Mouse (Mus musculus): ENCODE data around the gene Mlana. TPM values are rescaled to one million over a fixed set of nuclear protein-coding genes. Genes with fewer than 3 reads are reported as not detected.

The Mlana gene
- polyA plus RNA-seq, 1 experiment from 2014 or later = 0.15 TPM

GRCm38 (mm10) chr19:29713451-29713850 lies 15.8 kb downstream of the Mlana start:
- no peak for DNase-seq (ENCODE audit: low spot score)
- Histone ChIP-seq H3K4me3 (no peak overlapping the region), H3K27ac (no peak overlapping the region), H3K9me3 (no peaks in the 10 kb centered on the region), H3K27me3 (ENCODE audit: insufficient read depth, poor library complexity, severe bottlenecking) (no peaks in the 10 kb centered on the region), H3K36me3 (peaks cover 25% of the 10 kb centered on the region), H3K4me1 (no peaks in the 10 kb centered on the region)
- WGBS = 82% methylated on average over 4 of the region's 4 CpGs

- H3K4me1 ChIP-seq = no peaks in the 10 kb centered on the region
- no peak overlapping the region for H3K4me3 ChIP-seq
- peaks cover 40% of the 10 kb centered on the region for H3K36me3 ChIP-seq
- WGBS = 89% methylated on average over 3 of the region's 3 CpGs
- H3K27ac ChIP-seq = no peak overlapping the region
- DNase-seq (ENCODE audit: low spot score) = no peak
- H3K27me3 ChIP-seq (ENCODE audit: insufficient read depth, poor library complexity, severe bottlenecking) = no peaks in the 10 kb centered on the region
- H3K9me3 ChIP-seq = no peaks in the 10 kb centered on the region
Measured at GRCm38 (mm10) chr19:29717854-29718253, 20.2 kb downstream of the Mlana start.

- no peak for DNase-seq (ENCODE audit: low spot score)
- Histone ChIP-seq H3K27me3 (ENCODE audit: insufficient read depth, poor library complexity, severe bottlenecking) (no peaks in the 10 kb centered on the region), H3K4me3 (no peak overlapping the region), H3K4me1 (no peaks in the 10 kb centered on the region), H3K9me3 (no peaks in the 10 kb centered on the region), H3K36me3 (peaks cover 40% of the 10 kb centered on the region), H3K27ac (no peak overlapping the region)
- WGBS = 94% methylated on average over 3 of the region's 3 CpGs
Measured at GRCm38 (mm10) chr19:29718476-29718875, 20.9 kb downstream of the Mlana start.

- Histone ChIP-seq H3K9me3 (no peaks in the 10 kb centered on the region), H3K27ac (no peak overlapping the region), H3K4me1 (no peaks in the 10 kb centered on the region), H3K36me3 (no peaks in the 10 kb centered on the region), H3K4me3 (no peak overlapping the region), H3K27me3 (ENCODE audit: insufficient read depth, poor library complexity, severe bottlenecking) (no peaks in the 10 kb centered on the region)
- 88% methylated on average over 3 of the region's 3 CpGs for WGBS
- DNase-seq (ENCODE audit: low spot score) = no peak
Measured at GRCm38 (mm10) chr19:29735421-29735820, 37.8 kb downstream of the Mlana start.

- H3K9me3 ChIP-seq = no peaks in the 10 kb centered on the region
- no peak overlapping the region for H3K4me3 ChIP-seq
- 85% methylated on average over 2 of the region's 2 CpGs for WGBS
- no peaks in the 10 kb centered on the region for H3K4me1 ChIP-seq
- no peak overlapping the region for H3K27ac ChIP-seq
- DNase-seq (ENCODE audit: low spot score) = no peak
- H3K36me3 ChIP-seq = no peaks in the 10 kb centered on the region
- H3K27me3 ChIP-seq (ENCODE audit: insufficient read depth, poor library complexity, severe bottlenecking) = no peaks in the 10 kb centered on the region
Measured at GRCm38 (mm10) chr19:29739608-29740007, 42.0 kb downstream of the Mlana start.

GRCm38 (mm10) chr19:29740661-29741060 lies 43.0 kb downstream of the Mlana start:
- Histone ChIP-seq H3K27me3 (ENCODE audit: insufficient read depth, poor library complexity, severe bottlenecking) (no peaks in the 10 kb centered on the region), H3K36me3 (no peaks in the 10 kb centered on the region), H3K27ac (no peak overlapping the region), H3K4me3 (no peak overlapping the region), H3K4me1 (no peaks in the 10 kb centered on the region), H3K9me3 (no peaks in the 10 kb centered on the region)
- DNase-seq (ENCODE audit: low spot score) = no peak
- 80% methylated on average over 1 of the region's 1 CpGs for WGBS

GRCm38 (mm10) chr19:29743531-29743930 lies 45.9 kb downstream of the Mlana start:
- WGBS = 90% methylated on average over 5 of the region's 5 CpGs
- no peaks in the 10 kb centered on the region for H3K4me1 ChIP-seq
- no peak for DNase-seq (ENCODE audit: low spot score)

GRCm38 (mm10) chr19:29750994-29751393 lies 53.4 kb downstream of the Mlana start:
- WGBS = 91% methylated on average over 3 of the region's 3 CpGs
- no peaks in the 10 kb centered on the region for H3K9me3 ChIP-seq
- H3K4me1 ChIP-seq = no peaks in the 10 kb centered on the region

More at GRCm38 (mm10) chr19:29743531-29743930, 45.9 kb downstream of the Mlana start:
- peaks cover 3% of the 10 kb centered on the region; the same call in 1 of the 2 replicates for H3K36me3 ChIP-seq
- no peak overlapping the region for H3K27ac ChIP-seq
- H3K27me3 ChIP-seq (ENCODE audit: insufficient read depth, poor library complexity, severe bottlenecking) = no peaks in the 10 kb centered on the region
- H3K4me3 ChIP-seq = no peak overlapping the region
- no peaks in the 10 kb centered on the region for H3K9me3 ChIP-seq

GRCm38 (mm10) chr19:29753939-29754338 lies 56.3 kb downstream of the Mlana start:
- H3K4me1 ChIP-seq = no peaks in the 10 kb centered on the region
- H3K27me3 ChIP-seq (ENCODE audit: insufficient read depth, poor library complexity, severe bottlenecking) = no peaks in the 10 kb centered on the region
- DNase-seq (ENCODE audit: low spot score) = no peak
- H3K9me3 ChIP-seq = no peaks in the 10 kb centered on the region
- H3K4me3 ChIP-seq = no peak overlapping the region
- WGBS = 92% methylated on average over 2 of the region's 2 CpGs
- no peak overlapping the region for H3K27ac ChIP-seq
- H3K36me3 ChIP-seq = peaks cover 3% of the 10 kb centered on the region; the same call in 1 of the 2 replicates

More at GRCm38 (mm10) chr19:29750994-29751393, 53.4 kb downstream of the Mlana start:
- no peak for DNase-seq (ENCODE audit: low spot score)
- H3K27me3 ChIP-seq (ENCODE audit: insufficient read depth, poor library complexity, severe bottlenecking) = no peaks in the 10 kb centered on the region
- H3K36me3 ChIP-seq = peaks cover 6% of the 10 kb centered on the region; the same call in 1 of the 2 replicates
- H3K27ac ChIP-seq = no peak overlapping the region
- H3K4me3 ChIP-seq = no peak overlapping the region

Other genes with a start within 250 kb of the Mlana start
- 6.6 and 8.9 TPM in 2 replicates for gene Ric1, start 175.5 kb upstream of the Mlana start, polyA plus RNA-seq (2016; fragmentation: Nextera tagmentation; extraction: Ambion mirVana)
- 8.1 and 9.5 TPM in 2 replicates for gene Ermp1, start 49.4 kb upstream of the Mlana start, polyA plus RNA-seq (2016; fragmentation: Nextera tagmentation; extraction: Ambion mirVana)
- gene 9930021J03Rik, start 108.2 kb downstream of the Mlana start, polyA plus RNA-seq (2016; fragmentation: Nextera tagmentation; extraction: Ambion mirVana) = 2.9 and 4.2 TPM in 2 replicates
- 16.2 and 19.7 TPM in 2 replicates for gene Ranbp6, start 115.2 kb downstream of the Mlana start, polyA plus RNA-seq (2016; fragmentation: Nextera tagmentation; extraction: Ambion mirVana)
- gene Il33, start 227.3 kb downstream of the Mlana start, polyA plus RNA-seq (2016; fragmentation: Nextera tagmentation; extraction: Ambion mirVana) = 1.1 and 1.7 TPM in 2 replicates

Data from heart, embryonic 10.5 days (tissue).